Mouse (Mus musculus) neural tube, embryonic 12.5 days (tissue): ENCODE results near the gene Esp1. TPM values are rescaled to one million over a fixed set of nuclear protein-coding genes. Genes with fewer than 3 reads are reported as not detected.
"Not testable (repeated sequence)": the region's sequence is repeated elsewhere in the genome, so short reads cannot be mapped to it uniquely, and the experiment has no call there.

ENCODE experiments used
- ATAC-seq: fragments of 200-750 bp; cut with Nextera tagmentation; 2 replicates; pipeline ENCODE4 v1.8.0; 2017; ENCODE audit warnings: low read depth, mild to moderate bottlenecking, moderate TSS enrichment, moderate library complexity; ENCODE audit not compliant: low FRiP score
- H3K27ac ChIP-seq: fragments of 300-500 bp; sonication (generic); 2 replicates; pipeline ENCODE4 v1.5.1; 2016
- H3K27me3 ChIP-seq: fragments of 300-500 bp; sonication (generic); replicated peaks from 2 replicates; pipeline ENCODE4 v1.6.1; 2016; ENCODE audit warnings: mild to moderate bottlenecking
- H3K36me3 ChIP-seq: fragments of 300-500 bp; sonication (generic); 2 replicates; pipeline ENCODE4 v1.6.1; 2016; ENCODE audit warnings: mild to moderate bottlenecking
- H3K4me1 ChIP-seq: fragments of 300-500 bp; sonication (generic); 2 replicates; pipeline ENCODE4 v1.6.1; 2016
- H3K4me2 ChIP-seq: fragments of 300-500 bp; sonication (generic); replicated peaks from 2 replicates; pipeline ENCODE4 v1.6.1; 2016; ENCODE audit warnings: mild to moderate bottlenecking
- H3K4me3 ChIP-seq: fragments of 300-500 bp; sonication (generic); 2 replicates; pipeline ENCODE4 v1.5.1; 2016
- H3K9ac ChIP-seq: fragments of 300-500 bp; sonication (generic); 2 replicates; pipeline ENCODE4 v1.6.1; 2016; ENCODE audit warnings: mild to moderate bottlenecking
- H3K9me3 ChIP-seq: fragments of 300-500 bp; sonication (generic); 2 replicates; pipeline ENCODE4 v1.6.1; 2016; ENCODE audit warnings: mild to moderate bottlenecking
- WGBS: fragments of 180-500 bp; shearing (Covaris S2); methylation state at CpG from one replicate; pipeline ENCODE4 v1.1.7; 2016; 5-methylcytosine and 5-hydroxymethylcytosine counted together
- polyA plus RNA-seq: library from polyadenylated mRNA; unstranded; fragments of >200 nt; fragmentation: Nextera tagmentation; extraction: Ambion mirVana; gene quantifications from 2 replicates; pipeline ENCODE4 v1.2.1, GENCODE M21; 2016

Gene Esp1
- not detected in 2 replicates for polyA plus RNA-seq

- Histone ChIP-seq H3K9me3 (no peaks in the 10 kb centered on the region), H3K27me3 (no peaks in the 10 kb centered on the region), H3K4me3 (no peak within 1 kb of the TSS), H3K36me3 (no peaks in the 10 kb centered on the region), H3K4me2 (no peak within 1 kb of the TSS), H3K4me1 (no peaks in the 10 kb centered on the region), H3K27ac (no peak within 1 kb of the TSS), H3K9ac (no peak within 1 kb of the TSS)
- ATAC-seq = no peak
- 87% methylated on average over 2 of the region's 2 CpGs for WGBS
Measured at GRCm38 (mm10) chr17:40726820-40727219, at the start of gene Esp1. Gene Esp1, plus strand, starts transcription at chr17:40727120.

DNA sequence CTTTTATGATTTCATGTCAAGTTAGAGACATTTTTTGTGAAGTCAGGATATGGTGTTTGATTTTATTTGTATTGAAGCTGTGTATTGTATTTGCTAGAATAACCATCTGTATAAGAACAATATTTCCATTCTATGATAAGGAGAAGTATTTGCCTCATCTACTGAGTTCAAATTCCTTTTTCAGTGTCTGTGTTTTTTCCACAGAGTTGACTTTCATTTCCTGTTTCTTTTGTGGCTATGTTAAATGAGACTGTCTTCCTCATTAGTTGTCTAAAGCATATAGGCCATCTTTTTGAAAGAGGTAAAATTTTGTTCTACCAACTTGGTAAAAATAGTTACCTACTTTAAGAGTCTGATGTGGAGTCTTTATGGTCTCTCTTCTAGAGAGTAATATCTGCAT lies 10.6 kb upstream of the Esp1 start:
- Histone ChIP-seq H3K9ac (no peak overlapping the region), H3K4me2 (no peak overlapping the region), H3K4me1 (no peaks in the 10 kb centered on the region), H3K27me3 (no peaks in the 10 kb centered on the region), H3K27ac (no peak overlapping the region), H3K9me3 (no peaks in the 10 kb centered on the region), H3K4me3 (no peak overlapping the region), H3K36me3 (no peaks in the 10 kb centered on the region)
- ATAC-seq = no peak

GRCm38 (mm10) chr17:40717055-40717454 lies 9.9 kb upstream of the Esp1 start:
- not testable (repeated sequence) for H3K4me1 ChIP-seq, ATAC-seq, H3K27me3 ChIP-seq, H3K4me3 ChIP-seq, H3K36me3 ChIP-seq, H3K9ac ChIP-seq, H3K27ac ChIP-seq, H3K9me3 ChIP-seq, H3K4me2 ChIP-seq

DNA sequence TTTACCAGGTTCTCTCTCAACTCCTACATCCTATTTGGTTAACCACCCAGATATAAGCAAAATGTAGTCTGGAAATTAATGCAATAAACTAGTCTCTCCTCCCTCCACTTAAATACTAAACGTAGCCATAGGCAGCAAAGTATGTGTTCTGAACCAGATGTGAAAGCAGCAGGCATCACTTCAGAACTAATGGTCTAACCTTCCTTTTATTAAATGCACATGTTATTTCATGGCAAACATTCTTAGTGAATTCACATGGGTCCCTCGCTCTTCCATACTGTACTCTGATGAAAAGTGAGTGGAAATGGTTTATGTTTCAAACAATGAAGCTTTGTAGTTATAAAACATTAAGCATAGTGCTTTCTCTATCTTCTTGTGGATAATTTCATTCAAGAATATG lies 4.4 kb downstream of the Esp1 start:
- H3K27me3 ChIP-seq = no peaks in the 10 kb centered on the region
- H3K9me3 ChIP-seq = no peaks in the 10 kb centered on the region
- H3K27ac ChIP-seq = no peak overlapping the region
- no peaks in the 10 kb centered on the region for H3K4me1 ChIP-seq
- no peak overlapping the region for H3K4me3 ChIP-seq
- H3K9ac ChIP-seq = no peak overlapping the region
- H3K36me3 ChIP-seq = no peaks in the 10 kb centered on the region
- ATAC-seq = no peak
- no peak overlapping the region for H3K4me2 ChIP-seq
- 70% methylated on average over 2 of the region's 2 CpGs for WGBS

- Histone ChIP-seq H3K4me1 (no peaks in the 10 kb centered on the region), H3K9ac (no peak overlapping the region), H3K4me2 (no peak overlapping the region), H3K27ac (no peak overlapping the region), H3K27me3 (no peaks in the 10 kb centered on the region), H3K4me3 (no peak overlapping the region), H3K36me3 (no peaks in the 10 kb centered on the region), H3K9me3 (no peaks in the 10 kb centered on the region)
- 60% methylated on average over 4 of the region's 4 CpGs for WGBS
- ATAC-seq = no peak
Measured at GRCm38 (mm10) chr17:40731724-40732123, 4.8 kb downstream of the Esp1 start.

GRCm38 (mm10) chr17:40763662-40764061 lies 36.7 kb downstream of the Esp1 start:
- Histone ChIP-seq H3K4me1 (no peaks in the 10 kb centered on the region), H3K27me3 (no peaks in the 10 kb centered on the region), H3K36me3 (no peaks in the 10 kb centered on the region), H3K4me3 (no peak overlapping the region), H3K4me2 (no peak overlapping the region), H3K9ac (no peak overlapping the region), H3K27ac (no peak overlapping the region), H3K9me3 (no peaks in the 10 kb centered on the region)
- 77% methylated on average over 4 of the region's 4 CpGs for WGBS
- no peak for ATAC-seq

- no peak overlapping the region for H3K27ac ChIP-seq
- H3K4me2 ChIP-seq = no peak overlapping the region
Measured at GRCm38 (mm10) chr17:40767120-40767519, 40.2 kb downstream of the Esp1 start.

More at GRCm38 (mm10) chr17:40767120-40767519, 40.2 kb downstream of the Esp1 start:
- Histone ChIP-seq H3K27me3 (no peaks in the 10 kb centered on the region), H3K4me1 (no peaks in the 10 kb centered on the region), H3K9me3 (no peaks in the 10 kb centered on the region), H3K36me3 (no peaks in the 10 kb centered on the region), H3K9ac (no peak overlapping the region), H3K4me3 (no peak overlapping the region)
- whole genome bisulfite sequencing = 87% methylated on average over 1 of the region's 1 CpGs
- no peak for ATAC-seq

Other genes with a start within 250 kb of the Esp1 start
- gene Esp8, start 207.1 kb upstream of the Esp1 start, polyA plus RNA-seq = not detected in 2 replicates
- not detected in 2 replicates for gene Esp6, start 165.6 kb upstream of the Esp1 start, polyA plus RNA-seq
- gene Esp4, start 128.5 kb upstream of the Esp1 start, polyA plus RNA-seq = not detected in 2 replicates
- not detected in 2 replicates for gene Esp3, start 95.0 kb upstream of the Esp1 start, polyA plus RNA-seq
- gene Crisp2, start 79.9 kb downstream of the Esp1 start, polyA plus RNA-seq = not detected in 2 replicates
- gene Rhag, start 84.0 kb downstream of the Esp1 start, polyA plus RNA-seq = 2.6 and 2.8 TPM in 2 replicates
- 0.66 and 0.83 TPM in 2 replicates for gene 9130008F23Rik, start 153.4 kb downstream of the Esp1 start, polyA plus RNA-seq
- not detected in 2 replicates for gene Glyatl3, start 187.2 kb downstream of the Esp1 start, polyA plus RNA-seq
- gene Mut, start 207.6 kb downstream of the Esp1 start, polyA plus RNA-seq = 23.7 and 28.0 TPM in 2 replicates
- gene Cenpq, start 207.9 kb downstream of the Esp1 start, polyA plus RNA-seq = 21.8 and 26.0 TPM in 2 replicates